Mouse (Mus musculus) CH12.LX (cell line): ENCODE data around the gene Hspa5.
A peak's percentile ranks its signal among the peaks of the same experiment; 100 is the strongest.

Experiments
- CTCF ChIP-seq, 2 experiments: IDR thresholded peaks in 1 of 2; conservative IDR thresholded peaks in 1 of 2; 2 replicates each; pipeline ENCODE4 v1.5.1; 2011 to 2012; ENCODE audit warnings: low read depth in 2 of 2, low read length in 2 of 2, improper control_type of control experiment in 1 of 2, inconsistent platforms in 1 of 2, mild to moderate bottlenecking in 1 of 2, moderate library complexity in 1 of 2
- EP300 ChIP-seq: IDR thresholded peaks from 2 replicates; pipeline ENCODE4 v1.6.1; 2011; ENCODE audit warnings: low read length, improper control_type of control experiment
- JUN ChIP-seq: IDR thresholded peaks from 2 replicates; pipeline ENCODE4 v1.6.1; 2011; ENCODE audit warnings: low read depth, mild to moderate bottlenecking, low read length, improper control_type of control experiment, moderate library complexity; ENCODE audit not compliant: insufficient read depth
- JUND ChIP-seq: conservative IDR thresholded peaks from 2 replicates; pipeline ENCODE4 v1.6.1; 2011; ENCODE audit warnings: low read depth, low read length, improper control_type of control experiment
- MAFK ChIP-seq: IDR thresholded peaks from 2 replicates; pipeline ENCODE4 v1.6.1; 2011; ENCODE audit warnings: low read length, improper control_type of control experiment; ENCODE audit not compliant: insufficient replicate concordance
- TBP ChIP-seq: conservative IDR thresholded peaks from 2 replicates; pipeline ENCODE4 v1.6.1; 2011; ENCODE audit warnings: low read depth, low read length, improper control_type of control experiment

- TF ChIP-seq JUND = no peak
- no peak for TF ChIP-seq JUN
- peak; percentile 98 for TF ChIP-seq MAFK
- TF ChIP-seq TBP = no peak
- no peak for TF ChIP-seq CTCF (conservative IDR thresholded peaks at IDR 0.05 in 1 of 2, IDR thresholded peaks at IDR 0.05 in 1 of 2; ENCODE audit: low read depth in 2 of 2, low read length in 2 of 2)
- no peak for TF ChIP-seq EP300
Measured at GRCm38 (mm10) chr2:34736626-34737025, 35.1 kb upstream of the Hspa5 start.
